Mouse (Mus musculus) hindbrain, embryonic 10.5 days (tissue): ENCODE results near the gene Chd4. TPM values are rescaled to one million over a fixed set of nuclear protein-coding genes. Genes with fewer than 3 reads are reported as not detected.

ENCODE experiments used
- DNase-seq: peaks from one replicate; pipeline ENCODE4 v3.0.0-alpha.2; 2017; ENCODE audit warnings: low spot score
- H3K27ac ChIP-seq: fragments of 300-500 bp; sonication (generic); 2 replicates; pipeline ENCODE4 v1.5.1; 2016; ENCODE audit warnings: mild to moderate bottlenecking, moderate library complexity
- H3K27me3 ChIP-seq: fragments of 300-500 bp; sonication (generic); 2 replicates; pipeline ENCODE4 v1.6.1; 2016; ENCODE audit warnings: mild to moderate bottlenecking; ENCODE audit not compliant: poor library complexity, insufficient read depth, severe bottlenecking
- H3K36me3 ChIP-seq: fragments of 300-500 bp; sonication (generic); 2 replicates; pipeline ENCODE4 v1.6.1; 2016; ENCODE audit warnings: mild to moderate bottlenecking, moderate library complexity
- H3K4me1 ChIP-seq: fragments of 300-500 bp; sonication (generic); replicated peaks from 2 replicates; pipeline ENCODE4 v1.6.1; 2016; ENCODE audit warnings: mild to moderate bottlenecking
- H3K4me3 ChIP-seq: fragments of 300-500 bp; sonication (generic); 2 replicates; pipeline ENCODE4 v1.5.1; 2016; ENCODE audit warnings: mild to moderate bottlenecking, moderate library complexity
- H3K9me3 ChIP-seq: fragments of 300-500 bp; sonication (generic); 2 replicates; pipeline ENCODE4 v1.6.1; 2016; ENCODE audit warnings: mild to moderate bottlenecking, moderate library complexity
- WGBS: fragments of 180-500 bp; shearing (Covaris S2); methylation state at CpG from one replicate; pipeline ENCODE4 v1.1.7; 2016; 5-methylcytosine and 5-hydroxymethylcytosine counted together
- polyA plus RNA-seq: library from polyadenylated mRNA; unstranded; fragments of >200 nt; fragmentation: Nextera tagmentation; extraction: Ambion mirVana; gene quantifications from 2 replicates; pipeline ENCODE4 v1.2.1, GENCODE M21; 2016

The Chd4 gene
- polyA plus RNA-seq, 1 experiment from 2014 or later, result 95.7 TPM

DNA sequence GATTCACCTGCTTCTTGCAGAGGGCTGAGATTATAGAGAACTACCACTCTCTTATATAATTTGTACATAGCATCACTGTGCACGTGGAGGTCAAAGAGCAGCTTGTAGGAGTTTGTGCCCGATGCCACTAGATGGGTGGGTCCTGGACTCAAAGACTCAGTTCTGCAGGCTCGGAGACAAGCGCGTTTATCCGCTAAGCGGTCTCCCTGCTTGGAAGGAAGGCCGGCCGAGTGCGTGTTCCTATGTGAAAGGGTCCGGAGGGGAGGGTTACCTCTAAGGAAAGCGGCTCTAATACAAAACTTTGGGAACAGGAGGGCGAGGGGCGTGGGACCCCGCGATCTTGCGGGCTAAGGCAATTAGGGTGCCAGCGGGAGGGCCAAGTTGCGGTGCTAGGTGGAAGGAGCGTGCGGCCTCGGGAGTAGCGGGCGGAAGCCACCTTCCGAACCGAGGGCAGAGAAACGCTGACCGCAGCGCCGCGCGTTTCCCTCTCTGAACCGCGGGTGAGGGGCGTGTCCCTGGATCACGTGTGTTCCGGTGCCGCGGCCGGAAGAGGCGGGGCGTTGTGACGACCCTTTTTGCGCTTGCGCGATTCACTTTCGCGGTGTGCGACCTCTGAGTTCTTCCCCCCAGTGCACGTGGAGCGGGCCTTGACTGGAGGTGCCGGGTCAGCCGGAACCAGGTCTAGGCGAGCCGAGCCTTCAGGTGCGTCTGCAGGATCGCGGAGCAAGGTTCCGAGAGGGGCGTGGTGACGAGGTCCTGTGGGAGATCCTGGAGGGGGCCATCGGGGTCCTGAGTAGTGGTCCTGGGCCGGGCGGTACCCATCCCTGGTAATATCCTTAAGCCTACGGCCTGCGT is 35.7 kb downstream of the Chd4 start, which contains the start of gene Nop2:
Gene Nop2, plus strand, starts transcription at position 608 of the 855 bp plus-strand sequence.
- under 1% methylated on average over 66 of the region's 66 CpGs for WGBS
- Histone ChIP-seq H3K4me1 (peaks cover 22% of the 10 kb centered on the region), H3K36me3 (peaks cover 78% of the 10 kb centered on the region), H3K9me3 (no peaks in the 10 kb centered on the region), H3K4me3 (peak within 1 kb of the TSS; percentile 78), H3K27ac (peak within 1 kb of the TSS; percentile 90), H3K27me3 (no peaks in the 10 kb centered on the region)
- DNase-seq, result peak; percentile 96

DNA sequence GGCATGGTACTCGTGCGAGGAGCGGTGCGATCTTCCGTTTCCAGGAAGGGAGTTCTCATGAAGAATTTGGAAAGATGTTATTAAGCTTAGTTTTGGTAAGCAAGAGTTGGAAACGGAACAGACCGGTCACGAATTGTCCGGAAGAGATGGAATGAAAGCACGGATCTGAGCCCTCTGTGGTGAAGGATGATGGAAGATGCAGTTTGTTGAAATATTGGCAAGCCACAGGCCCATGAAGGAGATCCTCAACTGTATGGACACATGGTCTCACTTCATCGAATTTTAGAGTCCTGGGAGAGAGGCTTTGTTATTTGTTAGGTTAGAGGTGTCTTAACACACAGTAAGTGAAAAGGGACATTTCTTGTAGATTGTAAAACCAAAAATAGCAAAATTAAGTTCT is 36.7 kb downstream of the Chd4 start:
- H3K36me3 ChIP-seq, result peaks cover 78% of the 10 kb centered on the region
- peak overlapping the region; percentile 90 for H3K27ac ChIP-seq
- peaks cover 22% of the 10 kb centered on the region for H3K4me1 ChIP-seq
- DNase-seq, result no peak
- H3K9me3 ChIP-seq, result no peaks in the 10 kb centered on the region
- WGBS, result 11% methylated on average over 11 of the region's 11 CpGs
- H3K4me3 ChIP-seq, result peak overlapping the region; percentile 78
- no peaks in the 10 kb centered on the region for H3K27me3 ChIP-seq

DNA sequence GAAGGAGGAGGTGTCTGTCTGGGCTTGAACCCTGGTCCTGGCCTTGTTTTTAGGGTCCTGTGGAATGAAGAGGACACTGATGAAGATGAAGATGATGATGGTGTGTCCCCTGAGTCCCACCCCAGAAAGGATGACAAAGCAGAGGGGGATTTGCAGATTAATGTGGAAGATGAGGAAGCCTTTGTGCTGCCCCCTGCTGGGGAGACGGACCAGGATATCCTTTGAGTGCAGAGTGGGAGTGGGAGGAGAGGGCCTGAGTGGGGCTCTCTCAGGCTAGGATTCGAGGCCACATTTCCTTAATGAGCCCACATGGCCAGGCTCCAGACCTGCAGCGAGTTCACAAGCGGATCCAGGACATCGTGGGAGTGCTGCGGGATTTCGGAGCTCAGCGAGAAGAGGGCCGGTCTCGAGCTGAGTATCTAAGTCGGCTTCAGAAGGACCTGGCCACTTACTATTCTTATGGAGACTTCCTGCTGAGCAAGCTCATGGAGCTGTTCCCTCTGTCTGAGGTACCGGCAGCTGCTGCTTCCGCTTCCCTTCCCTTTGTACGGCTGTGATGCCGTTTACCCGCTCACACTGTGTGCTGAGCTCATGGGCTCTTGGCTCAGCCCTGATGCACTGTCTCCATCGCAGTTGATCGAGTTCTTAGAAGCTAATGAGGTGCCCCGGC is 41.4 kb downstream of the Chd4 start:
- no peaks in the 10 kb centered on the region for H3K9me3 ChIP-seq
- H3K4me1 ChIP-seq, result peaks cover 12% of the 10 kb centered on the region
- H3K27me3 ChIP-seq, result no peaks in the 10 kb centered on the region
- H3K27ac ChIP-seq, result no peak overlapping the region
- 89% methylated on average over 19 of the region's 19 CpGs for WGBS
- H3K4me3 ChIP-seq, result no peak overlapping the region
- no peak for DNase-seq
- peaks cover 91% of the 10 kb centered on the region for H3K36me3 ChIP-seq

DNA sequence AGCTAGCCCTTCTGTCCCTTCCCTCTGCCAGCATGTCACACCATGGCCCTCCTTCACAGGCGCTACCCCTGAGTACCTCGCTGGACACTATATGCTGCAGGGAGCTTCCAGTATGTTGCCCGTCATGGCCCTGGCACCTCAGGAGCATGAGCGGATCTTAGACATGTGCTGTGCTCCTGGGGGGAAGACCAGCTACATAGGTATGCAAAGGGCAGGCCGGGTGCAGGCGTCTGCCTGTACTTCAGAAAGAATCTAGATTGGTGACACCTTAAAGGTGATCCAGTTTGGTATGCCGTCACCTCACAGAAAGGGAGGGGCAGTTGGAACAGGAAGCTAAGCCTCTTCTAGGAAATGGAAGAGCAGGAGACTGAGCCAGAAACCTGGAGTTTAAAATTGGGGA is 44.0 kb downstream of the Chd4 start:
- Histone ChIP-seq H3K9me3 (no peaks in the 10 kb centered on the region), H3K36me3 (peaks cover 98% of the 10 kb centered on the region), H3K27ac (no peak overlapping the region), H3K4me3 (no peak overlapping the region), H3K27me3 (no peaks in the 10 kb centered on the region), H3K4me1 (peaks cover 9% of the 10 kb centered on the region)
- 94% methylated on average over 7 of the region's 7 CpGs for WGBS
- DNase-seq, result no peak

DNA sequence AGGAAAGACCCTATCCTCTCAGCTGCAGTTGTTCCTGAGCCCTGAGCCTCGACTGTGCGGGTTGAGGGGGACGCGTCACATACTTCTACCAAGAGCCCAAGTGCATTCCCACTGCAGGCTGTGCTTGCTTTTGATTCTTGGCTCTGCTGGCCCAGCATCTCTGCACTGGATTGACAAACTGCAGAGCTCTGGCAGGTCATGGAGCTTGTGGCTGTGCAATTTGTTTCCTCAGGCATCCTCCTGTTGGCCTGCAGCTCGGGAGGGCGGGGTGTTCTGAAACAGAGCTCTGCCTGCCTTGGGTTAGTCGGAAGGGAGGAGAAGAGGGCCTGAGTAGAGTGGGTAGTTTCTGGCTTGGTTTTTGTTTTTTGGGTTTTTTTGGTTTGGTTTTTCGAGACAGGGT is 46.7 kb downstream of the Chd4 start:
- Histone ChIP-seq H3K27ac (no peak overlapping the region), H3K9me3 (no peaks in the 10 kb centered on the region), H3K27me3 (no peaks in the 10 kb centered on the region), H3K4me1 (peaks cover 36% of the 10 kb centered on the region), H3K4me3 (no peak overlapping the region), H3K36me3 (peaks cover 71% of the 10 kb centered on the region)
- DNase-seq, result no peak
- WGBS, result 92% methylated on average over 8 of the region's 8 CpGs

DNA sequence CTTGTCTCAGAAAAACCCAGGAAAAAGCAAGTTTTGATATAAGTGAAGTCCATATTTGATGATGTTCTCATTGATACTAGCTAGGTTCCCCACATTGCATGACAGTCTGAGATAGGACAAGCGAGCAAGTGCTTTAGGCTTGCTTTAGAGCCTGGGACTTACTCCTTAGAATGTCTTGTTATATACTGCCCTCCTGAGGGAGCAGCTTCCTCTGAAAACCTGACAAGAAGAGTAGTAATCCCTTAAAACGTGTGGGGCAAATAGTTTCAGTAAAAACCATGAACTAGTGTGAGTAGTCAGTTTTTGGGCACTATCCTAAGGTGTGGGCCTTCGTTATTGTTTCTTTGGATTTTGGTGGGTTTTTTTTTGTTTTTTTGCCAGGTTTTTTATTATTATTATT is 47.3 kb downstream of the Chd4 start:
- peaks cover 43% of the 10 kb centered on the region for H3K4me1 ChIP-seq
- H3K9me3 ChIP-seq, result no peaks in the 10 kb centered on the region
- 83% methylated on average over 3 of the region's 3 CpGs for WGBS
- H3K27me3 ChIP-seq, result no peaks in the 10 kb centered on the region
- no peak overlapping the region for H3K27ac ChIP-seq
- no peak for DNase-seq
- no peak overlapping the region for H3K4me3 ChIP-seq
- peaks cover 66% of the 10 kb centered on the region for H3K36me3 ChIP-seq

DNA sequence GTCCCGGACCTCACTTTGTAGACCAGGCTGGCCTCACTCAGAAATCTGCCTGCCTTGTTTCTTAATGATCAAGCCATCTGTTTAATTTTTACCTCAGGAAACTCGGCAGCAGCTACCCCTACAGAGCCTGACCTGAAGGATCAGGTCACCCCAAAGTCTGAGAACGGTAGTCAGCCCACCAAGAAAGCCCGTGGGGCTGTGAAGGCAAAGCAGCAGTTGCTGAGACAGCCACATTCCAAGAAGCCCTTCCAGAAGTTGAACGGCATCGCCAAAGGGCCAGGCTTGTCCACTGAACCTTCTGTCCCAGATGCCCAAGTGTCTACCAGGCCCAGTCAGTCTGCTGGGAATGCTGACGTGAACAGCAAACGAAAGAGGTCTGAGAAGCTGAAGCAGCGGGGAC is 48.1 kb downstream of the Chd4 start:
- H3K4me3 ChIP-seq, result 0 out of 2 replicates have a peak overlapping the region, but pooled peaks have one; percentile 20
- DNase-seq, result no peak
- no peaks in the 10 kb centered on the region for H3K9me3 ChIP-seq
- H3K4me1 ChIP-seq, result peaks cover 51% of the 10 kb centered on the region
- no peaks in the 10 kb centered on the region for H3K27me3 ChIP-seq
- peaks cover 66% of the 10 kb centered on the region for H3K36me3 ChIP-seq
- H3K27ac ChIP-seq, result peak overlapping the region; percentile 94; the same call in 1 of the 2 replicates
- 87% methylated on average over 9 of the region's 9 CpGs for whole genome bisulfite sequencing

DNA sequence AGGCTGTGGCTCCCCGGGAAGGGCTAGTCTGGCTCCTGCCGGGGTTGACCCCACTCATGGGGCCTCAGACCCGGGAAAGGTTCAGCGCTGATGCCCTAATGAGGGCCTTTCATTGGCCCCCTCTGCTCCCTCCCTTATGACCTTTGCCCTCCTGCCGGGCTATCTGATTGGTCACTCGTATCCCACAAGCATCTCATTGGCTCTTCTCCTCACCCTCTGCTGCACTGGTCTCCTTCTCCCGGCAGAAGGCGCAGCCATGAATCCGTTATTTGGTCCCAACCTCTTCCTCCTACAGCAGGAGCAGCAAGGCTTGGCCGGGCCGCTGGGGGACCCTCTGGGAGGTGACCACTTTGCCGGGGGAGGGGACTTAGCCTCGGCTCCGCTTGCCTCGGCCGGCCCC is 49.2 kb downstream of the Chd4 start, which contains the start of gene Iffo1:
Gene Iffo1, plus strand, starts transcription at position 241 of the 400 bp plus-strand sequence.
- peak within 1 kb of the TSS; percentile 87 for H3K4me3 ChIP-seq
- H3K27me3 ChIP-seq, result no peaks in the 10 kb centered on the region
- H3K9me3 ChIP-seq, result no peaks in the 10 kb centered on the region
- peaks cover 63% of the 10 kb centered on the region for H3K36me3 ChIP-seq
- peak within 1 kb of the TSS; percentile 94 for H3K27ac ChIP-seq
- peak; percentile 96 for DNase-seq
- WGBS, result under 1% methylated on average over 16 of the region's 16 CpGs
- peaks cover 59% of the 10 kb centered on the region for H3K4me1 ChIP-seq

DNA sequence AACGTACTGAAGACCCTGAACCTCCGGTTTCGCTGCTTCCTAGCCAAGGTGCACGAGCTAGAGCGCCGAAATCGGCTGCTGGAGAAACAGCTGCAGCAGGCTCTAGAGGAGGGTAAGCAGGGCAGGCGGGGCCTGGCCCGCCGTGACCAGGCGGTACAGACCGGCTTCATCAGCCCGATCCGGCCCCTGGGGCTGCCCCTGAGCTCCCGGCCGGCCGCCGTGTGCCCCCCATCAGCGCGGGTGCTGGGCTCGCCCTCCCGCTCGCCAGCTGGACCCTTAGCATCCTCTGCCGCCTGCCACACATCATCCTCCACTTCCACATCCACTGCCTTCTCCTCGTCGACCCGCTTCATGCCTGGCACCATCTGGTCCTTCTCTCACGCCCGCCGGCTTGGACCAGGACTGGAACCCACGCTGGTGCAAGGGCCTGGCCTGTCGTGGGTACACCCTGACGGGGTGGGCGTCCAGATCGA is 49.7 kb downstream of the Chd4 start:
- 2% methylated on average over 35 of the region's 35 CpGs for WGBS
- H3K36me3 ChIP-seq, result peaks cover 62% of the 10 kb centered on the region
- H3K27me3 ChIP-seq, result no peaks in the 10 kb centered on the region
- H3K4me3 ChIP-seq, result peak overlapping the region; percentile 87
- no peak for DNase-seq
- H3K4me1 ChIP-seq, result peaks cover 59% of the 10 kb centered on the region
- H3K27ac ChIP-seq, result peak overlapping the region; percentile 94
- no peaks in the 10 kb centered on the region for H3K9me3 ChIP-seq

DNA sequence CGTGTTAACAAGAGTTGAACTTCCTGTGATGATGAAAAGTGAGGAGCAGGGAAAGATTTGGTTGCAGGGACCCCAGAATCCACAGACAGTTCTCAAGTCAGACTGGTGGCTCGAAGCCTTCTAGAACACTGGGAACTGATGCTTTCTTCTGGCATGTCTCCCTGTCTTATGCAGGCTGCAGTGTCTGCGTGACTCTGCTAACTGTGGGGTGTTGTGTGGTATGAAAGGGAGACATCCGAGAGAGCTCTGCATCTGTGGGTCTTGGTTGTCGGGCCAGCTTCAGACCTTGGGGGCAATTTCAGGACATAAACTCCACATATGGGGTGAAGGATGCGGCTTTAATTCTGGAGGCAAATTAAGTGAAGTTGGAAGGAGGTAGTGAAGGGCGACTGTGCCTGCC is 50.4 kb downstream of the Chd4 start:
- Histone ChIP-seq H3K4me1 (peaks cover 59% of the 10 kb centered on the region), H3K27ac (peak overlapping the region; percentile 94)

DNA sequence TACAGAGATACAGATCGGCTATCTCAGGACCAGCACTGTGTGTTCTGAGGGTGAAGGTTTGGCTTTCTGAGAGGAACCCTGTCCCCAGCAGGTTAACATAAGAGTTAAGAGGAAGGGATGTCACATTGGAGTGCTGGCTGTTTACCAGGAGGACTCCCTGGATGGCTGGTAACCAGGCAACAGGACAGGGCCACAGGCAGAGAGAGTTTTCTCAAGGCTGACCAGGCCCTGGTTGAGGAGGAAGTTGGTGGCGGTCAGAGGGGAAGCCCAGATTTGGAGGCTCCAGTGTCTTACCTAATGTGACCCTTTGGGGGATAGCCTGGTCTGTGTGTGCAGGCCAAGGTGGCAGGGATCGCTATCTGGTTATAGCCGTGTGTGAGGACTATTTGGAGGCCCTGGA is 51.0 kb downstream of the Chd4 start:
- WGBS, result 83% methylated on average over 4 of the region's 4 CpGs
- no peak for DNase-seq
- peaks cover 59% of the 10 kb centered on the region for H3K4me1 ChIP-seq
- H3K27ac ChIP-seq, result peak overlapping the region; percentile 94; the same call in 1 of the 2 replicates
- peak overlapping the region; percentile 87 for H3K4me3 ChIP-seq
- peaks cover 62% of the 10 kb centered on the region for H3K36me3 ChIP-seq
- H3K9me3 ChIP-seq, result no peaks in the 10 kb centered on the region
- no peaks in the 10 kb centered on the region for H3K27me3 ChIP-seq

More for the DNA sequence above, 50.4 kb downstream of the Chd4 start:
- DNase-seq, result no peak
- H3K9me3 ChIP-seq, result no peaks in the 10 kb centered on the region
- peak overlapping the region; percentile 87 for H3K4me3 ChIP-seq
- no peaks in the 10 kb centered on the region for H3K27me3 ChIP-seq
- WGBS, result 58% methylated on average over 7 of the region's 7 CpGs
- H3K36me3 ChIP-seq, result peaks cover 62% of the 10 kb centered on the region

DNA sequence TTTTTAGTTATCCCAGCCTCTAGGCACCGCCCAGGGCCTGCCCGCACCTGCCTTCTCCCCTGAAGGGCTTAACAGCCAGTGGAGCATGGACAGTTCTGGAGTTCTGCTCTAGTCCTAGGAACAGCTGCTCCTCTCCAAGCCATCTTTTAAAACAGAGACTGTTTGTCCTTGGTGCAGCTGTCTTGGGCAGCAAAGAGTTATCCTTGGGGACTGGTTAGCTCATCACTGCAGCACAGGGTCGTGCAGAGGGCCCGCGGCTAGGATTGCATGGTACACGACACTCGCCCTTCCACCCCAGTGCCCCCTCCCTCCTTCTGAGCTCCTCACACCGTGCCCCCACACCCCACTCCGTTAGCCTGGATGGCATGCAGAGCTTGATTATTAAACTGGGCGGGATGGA is 51.5 kb downstream of the Chd4 start:
- Histone ChIP-seq H3K4me1 (peaks cover 61% of the 10 kb centered on the region), H3K4me3 (peak overlapping the region; percentile 87), H3K27ac (peak overlapping the region; percentile 94; the same call in 1 of the 2 replicates), H3K27me3 (no peaks in the 10 kb centered on the region), H3K9me3 (no peaks in the 10 kb centered on the region), H3K36me3 (peaks cover 62% of the 10 kb centered on the region)
- no peak for DNase-seq
- 65% methylated on average over 10 of the region's 10 CpGs for WGBS
